Mouse (Mus musculus) midbrain, postnatal 0 days (tissue): ENCODE measurements at regions not wholly inside any gene's neighbourhood (a gene's known extent, or its start where the extent isn't known, plus 50 kb on each side); places are given as distances from the start of the nearest gene placed in this dataset.

Source experiments
- ATAC-seq: fragments of 200-750 bp; cut with Nextera tagmentation; 2 replicates; pipeline ENCODE4 v1.8.0; 2017; ENCODE audit warnings: moderate number of reproducible peaks, mild to moderate bottlenecking, moderate TSS enrichment, moderate library complexity; ENCODE audit not compliant: low FRiP score
- DNase-seq: peaks from one replicate; pipeline ENCODE4 v3.0.0-alpha.2; 2015; ENCODE audit warnings: low spot score
- H3K27ac ChIP-seq: fragments of 300-500 bp; sonication (generic); 2 replicates; pipeline ENCODE4 v1.5.1; 2014; ENCODE audit warnings: low read depth, mild to moderate bottlenecking, low read length, mixed read lengths
- H3K27me3 ChIP-seq: fragments of 300-500 bp; sonication (generic); 2 replicates; pipeline ENCODE4 v1.6.1; 2014; ENCODE audit warnings: low read length, control low read depth, mixed read lengths; ENCODE audit not compliant: insufficient read depth
- H3K36me3 ChIP-seq: fragments of 300-500 bp; sonication (generic); 2 replicates; pipeline ENCODE4 v1.6.1; 2014; ENCODE audit warnings: low read length, control low read depth, mixed read lengths; ENCODE audit not compliant: insufficient read depth
- H3K4me1 ChIP-seq: fragments of 300-500 bp; sonication (generic); 2 replicates; pipeline ENCODE4 v1.6.1; 2014; ENCODE audit warnings: mild to moderate bottlenecking, control low read depth, antibody characterized with exemption, low read length, mixed read lengths; ENCODE audit not compliant: insufficient read depth
- H3K4me2 ChIP-seq: fragments of 300-500 bp; sonication (generic); 2 replicates; pipeline ENCODE4 v1.6.1; 2014; ENCODE audit warnings: low read depth, mild to moderate bottlenecking, low read length, mixed read lengths; ENCODE audit not compliant: poor library complexity, severe bottlenecking
- H3K4me3 ChIP-seq: fragments of 300-500 bp; sonication (generic); 2 replicates; pipeline ENCODE4 v1.5.1; 2014; ENCODE audit warnings: low read depth, mild to moderate bottlenecking, low read length, moderate library complexity
- H3K9ac ChIP-seq: fragments of 300-500 bp; sonication (generic); replicated peaks from 2 replicates; pipeline ENCODE4 v1.6.1; 2014; ENCODE audit warnings: mild to moderate bottlenecking, low read length, moderate library complexity, mixed read lengths; ENCODE audit not compliant: poor library complexity, severe bottlenecking
- H3K9me3 ChIP-seq: fragments of 300-500 bp; sonication (generic); 2 replicates; pipeline ENCODE4 v1.6.1; 2016; ENCODE audit warnings: low read length, control low read depth
- CTCF ChIP-seq: IDR thresholded peaks from 2 replicates; pipeline ENCODE4 v1.5.1; 2016; ENCODE audit warnings: antibody characterized with exemption, mild to moderate bottlenecking
- WGBS: fragments of 180-500 bp; shearing (Covaris S2); extraction: QIAGEN DNeasy Blood & Tissue Kit; methylation state at CpG from one replicate; pipeline ENCODE4 v1.1.7; 2014; 5-methylcytosine and 5-hydroxymethylcytosine counted together

GRCm38 (mm10) chr3:19458386-19458785, 170.1 kb downstream of the 1700064H15Rik start:
- TF ChIP-seq CTCF = no peak
- Histone ChIP-seq H3K9me3 (no peaks in the 10 kb centered on the region), H3K4me3 (no peak overlapping the region), H3K4me1 (no peaks in the 10 kb centered on the region), H3K36me3 (no peaks in the 10 kb centered on the region), H3K27ac (no peak overlapping the region), H3K27me3 (no peaks in the 10 kb centered on the region), H3K4me2 (no peak overlapping the region), H3K9ac (no peak overlapping the region)
- DNase-seq (no peak), ATAC-seq (no peak)
- WGBS = 92% methylated on average over 8 of the region's 8 CpGs

- no peak for TF ChIP-seq CTCF
- DNase-seq = no peak
- no peak for ATAC-seq
- no peaks in the 10 kb centered on the region for H3K9me3 ChIP-seq
- no peak overlapping the region for H3K4me3 ChIP-seq
- H3K27ac ChIP-seq = no peak overlapping the region
- H3K36me3 ChIP-seq = no peaks in the 10 kb centered on the region
- no peak overlapping the region for H3K9ac ChIP-seq
- no peaks in the 10 kb centered on the region for H3K27me3 ChIP-seq
- no peak overlapping the region for H3K4me2 ChIP-seq
- 96% methylated on average over 2 of the region's 2 CpGs for WGBS
- no peaks in the 10 kb centered on the region for H3K4me1 ChIP-seq
Observed at GRCm38 (mm10) chr3:19457431-19457830, 171.0 kb downstream of the 1700064H15Rik start.

GRCm38 (mm10) chr3:19455838-19456448, 172.5 kb downstream of the 1700064H15Rik start:
- no peak for DNase-seq
- Histone ChIP-seq H3K4me2 (no peak overlapping the region), H3K36me3 (no peaks in the 10 kb centered on the region), H3K4me1 (no peaks in the 10 kb centered on the region), H3K4me3 (no peak overlapping the region), H3K27ac (no peak overlapping the region), H3K9me3 (no peaks in the 10 kb centered on the region), H3K27me3 (no peaks in the 10 kb centered on the region), H3K9ac (no peak overlapping the region)
- 85% methylated on average over 4 of the region's 4 CpGs for WGBS
- no peak for TF ChIP-seq CTCF
- no peak for ATAC-seq

GRCm38 (mm10) chr3:19451022-19451421, 177.5 kb downstream of the 1700064H15Rik start:
- H3K36me3 ChIP-seq = no peaks in the 10 kb centered on the region
- H3K4me2 ChIP-seq = no peak overlapping the region
- 44% methylated on average over 3 of the region's 3 CpGs for WGBS
- H3K4me3 ChIP-seq = no peak overlapping the region
- no peak overlapping the region for H3K9ac ChIP-seq
- DNase-seq = no peak
- TF ChIP-seq CTCF = no peak
- H3K9me3 ChIP-seq = no peaks in the 10 kb centered on the region
- no peak overlapping the region for H3K27ac ChIP-seq
- no peaks in the 10 kb centered on the region for H3K4me1 ChIP-seq
- ATAC-seq = peak; percentile 52; the same call in 1 of the 2 replicates
- H3K27me3 ChIP-seq = no peaks in the 10 kb centered on the region

- TF ChIP-seq CTCF = no peak
- WGBS = 73% methylated on average over 3 of the region's 3 CpGs
- Histone ChIP-seq H3K4me3 (no peak overlapping the region), H3K27me3 (no peaks in the 10 kb centered on the region), H3K4me2 (no peak overlapping the region), H3K27ac (no peak overlapping the region), H3K36me3 (no peaks in the 10 kb centered on the region), H3K4me1 (no peaks in the 10 kb centered on the region), H3K9ac (no peak overlapping the region), H3K9me3 (no peaks in the 10 kb centered on the region)
- DNase-seq (no peak), ATAC-seq (no peak)
Observed at GRCm38 (mm10) chr3:19448931-19449330, 179.5 kb downstream of the 1700064H15Rik start.

- no peak for ATAC-seq
- TF ChIP-seq CTCF = no peak
- Histone ChIP-seq H3K27me3 (no peaks in the 10 kb centered on the region), H3K36me3 (no peaks in the 10 kb centered on the region), H3K9me3 (no peaks in the 10 kb centered on the region), H3K4me3 (no peak overlapping the region), H3K4me2 (no peak overlapping the region), H3K27ac (no peak overlapping the region), H3K9ac (no peak overlapping the region), H3K4me1 (no peaks in the 10 kb centered on the region)
- 68% methylated on average over 2 of the region's 2 CpGs for WGBS
- DNase-seq = no peak
Observed at GRCm38 (mm10) chr3:19448192-19448591, 180.3 kb downstream of the 1700064H15Rik start.
